Mouse (Mus musculus): ENCODE measurements around the gene Tnrc6b. TPM values are rescaled to one million over a fixed set of nuclear protein-coding genes. Genes with fewer than 3 reads are reported as not detected.

Gene Tnrc6b
- polyA plus RNA-seq, 1 experiment from 2014 or later, result 17.9 TPM

DNA sequence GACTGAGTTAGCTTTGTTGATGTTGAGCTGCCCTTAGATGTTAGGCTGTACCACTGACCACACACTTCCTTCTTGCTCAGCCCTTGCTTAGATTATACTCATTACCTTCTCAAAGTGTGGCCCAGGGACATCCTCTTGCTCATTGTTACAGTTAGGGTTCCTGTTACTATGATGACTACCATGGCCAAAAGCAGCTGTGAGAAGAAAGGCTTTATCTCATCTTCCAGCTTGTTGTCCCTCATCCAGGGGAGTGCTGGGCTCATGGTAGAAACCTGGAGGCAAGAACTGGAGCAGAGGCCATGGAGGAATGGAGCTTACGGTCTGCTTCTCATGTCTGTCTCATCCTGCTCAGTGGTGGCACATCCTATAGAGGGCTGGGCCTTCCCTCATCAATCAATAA lies 28.9 kb downstream of the Tnrc6b start:
- Histone ChIP-seq H3K9me3 (replicated peaks; ENCODE audit: control insufficient read depth, low read length) (no peaks in the 10 kb centered on the region), H3K4me3 (ENCODE audit: low read depth, low read length) (no peak overlapping the region), H3K4me2 (no peak overlapping the region), H3K4me1 (ENCODE audit: control insufficient read depth, insufficient read depth, low read length) (no peaks in the 10 kb centered on the region), H3K27me3 (ENCODE audit: control insufficient read depth, insufficient read depth, low read length) (no peaks in the 10 kb centered on the region), H3K9ac (ENCODE audit: low read depth, low read length) (no peak overlapping the region), H3K27ac (ENCODE audit: low read depth, low read length) (no peak overlapping the region), H3K36me3 (ENCODE audit: control insufficient read depth, insufficient read depth, low read length) (no peaks in the 10 kb centered on the region)
- WGBS (ENCODE audit: insufficient replicate concordance), result 80% methylated on average over 1 of the region's 1 CpGs
- no peak for ATAC-seq (replicated peaks; ENCODE audit: insufficient number of reproducible peaks, low FRiP score, low TSS enrichment)

DNA sequence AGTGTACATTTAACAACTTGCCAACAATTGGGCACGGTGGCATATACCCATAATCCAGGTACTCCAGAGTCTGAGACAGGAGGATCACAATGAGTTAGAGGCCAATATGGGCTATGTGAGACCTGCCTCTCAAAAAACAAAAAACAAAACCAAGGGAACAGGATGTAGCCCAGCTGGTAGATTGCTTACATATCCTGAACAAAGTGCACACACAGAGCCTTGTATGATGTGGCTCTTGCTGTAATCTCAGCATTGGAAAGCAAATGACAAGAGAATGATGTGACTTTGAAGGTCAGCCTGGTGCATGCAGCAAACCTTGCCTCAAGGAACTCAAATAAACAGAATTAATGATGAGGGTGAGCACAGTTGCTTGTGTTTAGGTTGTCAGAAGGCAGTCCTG lies 30.7 kb downstream of the Tnrc6b start:
- Histone ChIP-seq H3K4me1 (ENCODE audit: control insufficient read depth, insufficient read depth, low read length) (no peaks in the 10 kb centered on the region), H3K27ac (ENCODE audit: low read depth, low read length) (no peak overlapping the region), H3K9ac (ENCODE audit: low read depth, low read length) (no peak overlapping the region), H3K27me3 (ENCODE audit: control insufficient read depth, insufficient read depth, low read length) (no peaks in the 10 kb centered on the region), H3K9me3 (replicated peaks; ENCODE audit: control insufficient read depth, low read length) (no peaks in the 10 kb centered on the region), H3K36me3 (ENCODE audit: control insufficient read depth, insufficient read depth, low read length) (no peaks in the 10 kb centered on the region), H3K4me3 (ENCODE audit: low read depth, low read length) (no peak overlapping the region), H3K4me2 (no peak overlapping the region)
- 73% methylated on average over 1 of the region's 1 CpGs for WGBS (ENCODE audit: insufficient replicate concordance)
- no peak for ATAC-seq (replicated peaks; ENCODE audit: insufficient number of reproducible peaks, low FRiP score, low TSS enrichment)

DNA sequence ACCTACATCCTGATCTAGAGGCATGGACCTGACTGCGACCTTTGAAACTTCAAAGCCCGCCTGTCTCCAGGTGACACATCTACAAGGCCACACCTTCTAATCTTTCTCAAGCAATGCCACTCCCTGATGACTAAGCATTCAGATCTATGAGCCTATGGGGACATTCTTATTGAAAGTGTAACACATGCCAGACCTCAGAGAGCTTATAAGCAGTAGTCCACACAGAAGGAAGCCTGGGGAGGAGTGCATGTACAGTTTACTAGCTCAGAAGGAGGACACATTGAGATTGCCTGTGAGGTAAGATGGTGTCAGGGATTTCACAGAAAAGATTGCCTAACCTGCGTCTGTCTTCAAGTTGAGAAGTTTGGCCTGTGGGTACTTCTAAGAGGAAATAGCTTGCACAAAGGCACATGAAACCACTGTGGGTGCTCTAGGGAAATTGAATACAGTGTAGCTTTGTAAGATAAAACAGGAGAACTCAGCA lies 31.9 kb downstream of the Tnrc6b start:
- H3K27ac ChIP-seq (ENCODE audit: low read depth, low read length), result no peak overlapping the region
- H3K9ac ChIP-seq (ENCODE audit: low read depth, low read length), result no peak overlapping the region
- H3K9me3 ChIP-seq (replicated peaks; ENCODE audit: control insufficient read depth, low read length), result no peaks in the 10 kb centered on the region
- no peak for ATAC-seq (replicated peaks; ENCODE audit: insufficient number of reproducible peaks, low FRiP score, low TSS enrichment)
- H3K4me2 ChIP-seq, result no peak overlapping the region
- no peaks in the 10 kb centered on the region for H3K4me1 ChIP-seq (ENCODE audit: control insufficient read depth, insufficient read depth, low read length)
- WGBS (ENCODE audit: insufficient replicate concordance), result 72% methylated on average over 3 of the region's 3 CpGs
- no peaks in the 10 kb centered on the region for H3K27me3 ChIP-seq (ENCODE audit: control insufficient read depth, insufficient read depth, low read length)
- H3K4me3 ChIP-seq (ENCODE audit: low read depth, low read length), result no peak overlapping the region
- no peaks in the 10 kb centered on the region for H3K36me3 ChIP-seq (ENCODE audit: control insufficient read depth, insufficient read depth, low read length)

DNA sequence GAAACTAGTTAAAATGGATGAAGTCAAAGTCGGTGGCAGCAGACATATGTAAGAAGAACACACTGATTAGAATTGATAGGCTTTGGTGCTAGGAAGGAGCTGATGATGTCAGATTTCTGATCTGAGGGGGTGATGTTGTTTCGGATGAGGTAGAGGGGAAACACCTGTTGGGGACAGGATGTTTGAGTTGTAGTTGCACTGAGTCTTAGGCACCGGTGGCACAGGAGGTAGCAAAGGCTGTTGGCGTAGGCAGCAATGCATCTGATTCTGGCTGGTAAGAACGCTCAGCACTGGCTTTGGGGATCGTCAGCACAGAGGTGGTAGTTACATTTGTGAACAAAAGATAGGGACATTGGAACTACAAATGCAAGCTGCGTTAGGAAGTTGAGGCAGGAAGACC lies 32.5 kb downstream of the Tnrc6b start:
- H3K4me2 ChIP-seq, result peak overlapping the region; percentile 7
- no peaks in the 10 kb centered on the region for H3K36me3 ChIP-seq (ENCODE audit: control insufficient read depth, insufficient read depth, low read length)
- H3K9ac ChIP-seq (ENCODE audit: low read depth, low read length), result no peak overlapping the region
- H3K9me3 ChIP-seq (replicated peaks; ENCODE audit: control insufficient read depth, low read length), result no peaks in the 10 kb centered on the region
- H3K4me1 ChIP-seq (ENCODE audit: control insufficient read depth, insufficient read depth, low read length), result no peaks in the 10 kb centered on the region
- no peaks in the 10 kb centered on the region for H3K27me3 ChIP-seq (ENCODE audit: control insufficient read depth, insufficient read depth, low read length)
- 77% methylated on average over 7 of the region's 7 CpGs for WGBS (ENCODE audit: insufficient replicate concordance)
- peak overlapping the region; percentile 22; the same call in 1 of the 2 replicates for H3K4me3 ChIP-seq (ENCODE audit: low read depth, low read length)
- H3K27ac ChIP-seq (ENCODE audit: low read depth, low read length), result 0 out of 2 replicates have a peak overlapping the region, but pooled peaks have one; percentile 29
- no peak for ATAC-seq (replicated peaks; ENCODE audit: insufficient number of reproducible peaks, low FRiP score, low TSS enrichment)

DNA sequence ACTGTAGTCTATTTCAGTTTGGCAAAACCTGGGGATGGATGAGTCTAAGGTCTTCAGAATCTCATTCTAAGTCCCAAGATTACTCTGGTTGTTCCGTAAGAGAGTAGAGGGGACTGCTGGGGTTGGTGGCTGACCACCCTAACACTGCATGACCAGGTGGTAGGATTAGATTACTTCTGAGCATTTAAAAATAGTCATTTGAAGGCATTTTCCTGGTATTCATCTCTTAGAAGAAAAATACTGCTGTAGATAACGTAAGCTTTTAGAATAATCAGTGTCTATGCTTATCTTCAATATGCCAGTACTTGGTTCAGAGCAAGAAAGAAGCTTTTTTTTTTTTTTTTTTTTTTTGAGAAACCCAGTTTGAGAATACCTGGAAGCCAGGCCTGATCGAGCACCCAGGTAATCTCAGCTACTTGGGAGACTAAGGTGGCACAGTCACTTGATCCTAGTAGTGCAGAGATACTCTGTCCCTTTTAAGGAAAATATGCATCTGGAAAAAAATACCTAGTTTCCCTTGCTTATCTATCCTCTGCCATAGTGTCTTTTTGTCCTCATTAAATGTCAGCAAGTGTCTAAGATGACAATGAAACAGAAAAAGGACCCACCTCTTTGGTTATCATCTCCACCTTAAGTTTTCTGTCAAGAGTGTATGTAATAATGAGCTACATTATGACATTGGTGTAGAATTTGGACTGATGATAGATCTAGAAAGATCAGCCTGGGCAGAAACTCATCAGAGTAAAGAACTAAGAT lies 33.7 kb downstream of the Tnrc6b start:
- H3K4me3 ChIP-seq (ENCODE audit: low read depth, low read length), result no peak overlapping the region
- no peak overlapping the region for H3K9ac ChIP-seq (ENCODE audit: low read depth, low read length)
- H3K27ac ChIP-seq (ENCODE audit: low read depth, low read length), result no peak overlapping the region
- H3K4me1 ChIP-seq (ENCODE audit: control insufficient read depth, insufficient read depth, low read length), result no peaks in the 10 kb centered on the region
- H3K27me3 ChIP-seq (ENCODE audit: control insufficient read depth, insufficient read depth, low read length), result no peaks in the 10 kb centered on the region
- no peak for ATAC-seq (replicated peaks; ENCODE audit: insufficient number of reproducible peaks, low FRiP score, low TSS enrichment)
- H3K9me3 ChIP-seq (replicated peaks; ENCODE audit: control insufficient read depth, low read length), result no peaks in the 10 kb centered on the region
- 59% methylated on average over 3 of the region's 3 CpGs for WGBS (ENCODE audit: insufficient replicate concordance)
- peak overlapping the region; percentile 29 for H3K4me2 ChIP-seq
- no peaks in the 10 kb centered on the region for H3K36me3 ChIP-seq (ENCODE audit: control insufficient read depth, insufficient read depth, low read length)

DNA sequence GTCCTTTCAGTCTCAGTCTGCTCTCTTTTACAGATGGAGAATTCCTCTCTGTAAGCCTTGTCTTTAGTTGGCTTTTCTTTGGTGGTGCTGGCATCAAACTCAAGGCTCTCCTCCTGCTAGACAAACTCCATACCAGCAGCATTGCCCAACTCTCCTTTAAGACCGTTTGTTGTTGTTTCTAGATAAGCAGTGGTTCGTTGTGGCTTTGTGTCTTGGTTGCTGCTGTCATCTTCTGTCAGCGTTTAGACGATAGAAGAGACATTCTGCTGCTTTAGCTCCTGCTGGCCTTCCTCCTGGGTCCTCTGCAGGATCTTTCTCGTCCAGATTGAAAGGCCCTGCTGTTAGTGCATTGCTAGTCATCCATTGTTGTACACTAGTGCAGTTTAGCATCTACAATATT lies 37.9 kb downstream of the Tnrc6b start:
- H3K4me1 ChIP-seq (ENCODE audit: control insufficient read depth, insufficient read depth, low read length), result no peaks in the 10 kb centered on the region
- ATAC-seq (replicated peaks; ENCODE audit: insufficient number of reproducible peaks, low FRiP score, low TSS enrichment), result no peak
- no peak overlapping the region for H3K9ac ChIP-seq (ENCODE audit: low read depth, low read length)
- H3K4me2 ChIP-seq, result peak overlapping the region; percentile 16; the same call in 1 of the 2 replicates
- 18% methylated on average over 5 of the region's 5 CpGs for WGBS (ENCODE audit: insufficient replicate concordance)
- no peaks in the 10 kb centered on the region for H3K27me3 ChIP-seq (ENCODE audit: control insufficient read depth, insufficient read depth, low read length)
- no peaks in the 10 kb centered on the region for H3K9me3 ChIP-seq (replicated peaks; ENCODE audit: control insufficient read depth, low read length)
- no peaks in the 10 kb centered on the region for H3K36me3 ChIP-seq (ENCODE audit: control insufficient read depth, insufficient read depth, low read length)
- no peak overlapping the region for H3K4me3 ChIP-seq (ENCODE audit: low read depth, low read length)
- no peak overlapping the region for H3K27ac ChIP-seq (ENCODE audit: low read depth, low read length)

DNA sequence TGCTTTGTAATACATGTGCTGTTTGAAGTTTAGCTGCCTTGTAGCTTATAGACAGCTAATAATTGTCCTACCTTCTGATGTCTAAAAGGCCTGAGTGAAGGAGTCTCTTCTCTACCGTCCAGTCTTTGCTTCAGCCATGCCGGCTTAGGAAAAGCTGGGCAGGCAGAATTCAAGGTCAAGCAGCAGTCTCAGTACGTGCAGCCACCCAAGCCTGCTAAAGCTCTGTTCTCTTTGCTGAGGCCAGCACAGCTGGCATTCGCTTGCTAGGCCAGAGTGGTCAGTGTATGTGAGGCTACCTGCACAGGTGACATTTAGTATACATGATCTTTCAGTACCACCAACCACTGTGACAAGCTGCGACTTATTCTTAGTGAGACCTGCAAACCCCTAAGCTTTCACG lies 42.2 kb downstream of the Tnrc6b start:
- H3K4me3 ChIP-seq (ENCODE audit: low read depth, low read length), result no peak overlapping the region
- 72% methylated on average over 6 of the region's 6 CpGs for WGBS (ENCODE audit: insufficient replicate concordance)

DNA sequence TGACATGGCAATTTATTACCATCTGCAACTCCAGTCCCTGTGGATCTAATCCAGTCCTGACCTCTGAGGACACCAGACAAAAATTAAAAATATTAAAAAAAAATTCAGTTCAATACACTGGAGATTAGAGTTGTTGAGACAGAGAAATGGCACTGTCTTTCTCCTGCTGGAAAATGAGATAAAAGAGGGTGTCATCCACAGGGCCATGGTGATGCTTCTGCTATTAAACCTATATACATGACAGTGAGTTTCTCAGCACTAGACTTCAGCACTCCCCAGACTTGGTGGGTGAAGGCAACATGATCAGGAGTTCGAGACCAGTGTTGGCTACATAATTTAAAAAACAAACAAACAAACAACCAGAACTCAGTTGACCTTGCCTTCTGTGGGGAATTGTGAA lies 43.0 kb downstream of the Tnrc6b start:
- Histone ChIP-seq H3K4me1 (ENCODE audit: control insufficient read depth, insufficient read depth, low read length) (no peaks in the 10 kb centered on the region), H3K27ac (ENCODE audit: low read depth, low read length) (no peak overlapping the region), H3K27me3 (ENCODE audit: control insufficient read depth, insufficient read depth, low read length) (no peaks in the 10 kb centered on the region), H3K36me3 (ENCODE audit: control insufficient read depth, insufficient read depth, low read length) (no peaks in the 10 kb centered on the region), H3K4me2 (no peak overlapping the region), H3K9me3 (replicated peaks; ENCODE audit: control insufficient read depth, low read length) (no peaks in the 10 kb centered on the region), H3K9ac (ENCODE audit: low read depth, low read length) (no peak overlapping the region), H3K4me3 (ENCODE audit: low read depth, low read length) (no peak overlapping the region)
- no peak for ATAC-seq (replicated peaks; ENCODE audit: insufficient number of reproducible peaks, low FRiP score, low TSS enrichment)
- WGBS (ENCODE audit: insufficient replicate concordance), result 86% methylated on average over 1 of the region's 1 CpGs

More for the DNA sequence above, 42.2 kb downstream of the Tnrc6b start:
- H3K27ac ChIP-seq (ENCODE audit: low read depth, low read length), result no peak overlapping the region
- no peaks in the 10 kb centered on the region for H3K36me3 ChIP-seq (ENCODE audit: control insufficient read depth, insufficient read depth, low read length)
- H3K9me3 ChIP-seq (replicated peaks; ENCODE audit: control insufficient read depth, low read length), result no peaks in the 10 kb centered on the region
- H3K4me2 ChIP-seq, result no peak overlapping the region
- H3K4me1 ChIP-seq (ENCODE audit: control insufficient read depth, insufficient read depth, low read length), result no peaks in the 10 kb centered on the region
- H3K27me3 ChIP-seq (ENCODE audit: control insufficient read depth, insufficient read depth, low read length), result no peaks in the 10 kb centered on the region
- H3K9ac ChIP-seq (ENCODE audit: low read depth, low read length), result no peak overlapping the region
- no peak for ATAC-seq (replicated peaks; ENCODE audit: insufficient number of reproducible peaks, low FRiP score, low TSS enrichment)

DNA sequence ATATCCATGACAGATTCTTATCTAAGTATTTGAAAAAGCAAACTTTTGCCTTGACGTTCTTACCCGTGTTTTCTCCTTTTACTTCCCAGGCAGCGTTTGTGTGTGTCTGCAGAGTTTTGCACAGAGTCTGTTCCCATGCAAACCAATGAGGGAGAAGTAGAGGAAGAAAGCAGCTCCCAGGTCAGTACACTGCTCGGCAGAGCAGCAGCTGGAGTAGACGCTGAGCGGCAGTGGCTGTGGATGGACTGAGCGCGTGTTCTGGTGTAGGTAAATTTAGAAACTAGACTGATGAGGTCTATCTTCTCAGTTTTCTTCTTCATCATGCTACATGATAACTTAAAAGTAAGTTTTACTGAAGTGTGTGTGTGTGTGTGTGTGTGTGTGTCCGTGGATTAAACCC lies 48.3 kb downstream of the Tnrc6b start:
- H3K27me3 ChIP-seq (ENCODE audit: control insufficient read depth, insufficient read depth, low read length), result no peaks in the 10 kb centered on the region
- no peaks in the 10 kb centered on the region for H3K4me1 ChIP-seq (ENCODE audit: control insufficient read depth, insufficient read depth, low read length)
- no peaks in the 10 kb centered on the region for H3K36me3 ChIP-seq (ENCODE audit: control insufficient read depth, insufficient read depth, low read length)
- no peaks in the 10 kb centered on the region for H3K9me3 ChIP-seq (replicated peaks; ENCODE audit: control insufficient read depth, low read length)
- H3K27ac ChIP-seq (ENCODE audit: low read depth, low read length), result no peak overlapping the region
- WGBS (ENCODE audit: insufficient replicate concordance), result 78% methylated on average over 9 of the region's 9 CpGs
- no peak for ATAC-seq (replicated peaks; ENCODE audit: insufficient number of reproducible peaks, low FRiP score, low TSS enrichment)
- H3K4me2 ChIP-seq, result no peak overlapping the region
- H3K4me3 ChIP-seq (ENCODE audit: low read depth, low read length), result no peak overlapping the region
- no peak overlapping the region for H3K9ac ChIP-seq (ENCODE audit: low read depth, low read length)

Measured in heart, embryonic 11.5 days (tissue).